In genomic region chr7:110715545-110715944, GRCm38 (mm10) we compare ENCODE assay signal across 13 mouse cellular contexts. TPM values are rescaled to one million over a fixed set of nuclear protein-coding genes. Genes with fewer than 3 reads are reported as not detected.
A peak's percentile ranks its signal among the peaks of the same experiment; 100 is the strongest.
DNase-seq lines count a peak whose midpoint lies in the region; ATAC-seq lines count a peak whose summit lies in the region.
"Had no signal": no experiment of that assay in that cellular context is flagged by ENCODE, and none has a peak within 500 bp of the region (broad histone marks: within the 10 kb centered on the region; RNA-seq: fewer than 3 reads in every experiment).

No protein-coding gene starts in this region.

- H3K9me3 ChIP-seq in midbrain, embryonic 11.5 days (ENCODE audit: control insufficient read depth, low read length), result no peaks in the 10 kb centered on the region
- no peaks in the 10 kb centered on the region for H3K9me3 ChIP-seq in midbrain, embryonic 16.5 days (replicated peaks; ENCODE audit: control insufficient read depth, low read length, poor library complexity, severe bottlenecking)
- H3K9me3 ChIP-seq: neural tube, embryonic 13.5 days had no signal

- H3K4me1 ChIP-seq in midbrain, embryonic 11.5 days (ENCODE audit: control insufficient read depth, insufficient read depth, low read length), result no peaks in the 10 kb centered on the region
- no peaks in the 10 kb centered on the region for H3K4me1 ChIP-seq in midbrain, embryonic 16.5 days (ENCODE audit: control insufficient read depth, insufficient read depth, low read length)
- H3K4me1 ChIP-seq: embryonic facial prominence, embryonic 15.5 days; neural tube, embryonic 13.5 days had no signal

- no peak for ATAC-seq in midbrain, embryonic 11.5 days (ENCODE audit: low FRiP score)
- no peak for ATAC-seq in midbrain, embryonic 16.5 days
- no peak for ATAC-seq in granulocyte monocyte progenitor cell, adult 5-6 weeks (replicated peaks; ENCODE audit: poor library complexity, severe bottlenecking)
- ATAC-seq: intestine, embryonic 16.5 days had no signal

- H3K27ac ChIP-seq in midbrain, embryonic 11.5 days (ENCODE audit: low read depth, low read length), result no peak overlapping the region
- no peak overlapping the region for H3K27ac ChIP-seq in midbrain, embryonic 16.5 days (ENCODE audit: low read length)
- H3K27ac ChIP-seq: embryonic facial prominence, embryonic 15.5 days; heart, embryonic 13.5 days; neural tube, embryonic 13.5 days had no signal

- WGBS in midbrain, embryonic 11.5 days, result 85% methylated on average over 6 of the region's 6 CpGs
- WGBS in midbrain, embryonic 16.5 days, result 78% methylated on average over 6 of the region's 6 CpGs

- no peaks in the 10 kb centered on the region for H3K36me3 ChIP-seq in midbrain, embryonic 11.5 days (ENCODE audit: control insufficient read depth, insufficient read depth, low read length)
- no peaks in the 10 kb centered on the region for H3K36me3 ChIP-seq in midbrain, embryonic 16.5 days (ENCODE audit: control insufficient read depth, insufficient read depth, low read length)
- H3K36me3 ChIP-seq: embryonic facial prominence, embryonic 15.5 days; heart, embryonic 13.5 days; neural tube, embryonic 13.5 days had no signal

- no peaks in the 10 kb centered on the region for H3K27me3 ChIP-seq in midbrain, embryonic 11.5 days (ENCODE audit: control insufficient read depth, insufficient read depth, low read length)
- H3K27me3 ChIP-seq in midbrain, embryonic 16.5 days (ENCODE audit: control insufficient read depth, insufficient read depth, low read depth, low read length), result no peaks in the 10 kb centered on the region
- H3K27me3 ChIP-seq: embryonic facial prominence, embryonic 15.5 days; neural tube, embryonic 13.5 days had no signal

- peak; percentile 40 for DNase-seq in adrenal gland, adult 8-10 months
- no peak for DNase-seq in adrenal gland, adult 18-20 months (ENCODE audit: low spot score in 2 of 2)
- peak; percentile 10 for DNase-seq in midbrain, embryonic 11.5 days (ENCODE audit: low spot score, missing footprints)
- peak; percentile 39 to 50 for DNase-seq in layer of hippocampus, adult 8-10 months (ENCODE audit: low spot score in 2 of 2)
- DNase-seq in right cerebral cortex, postnatal 25 days, result peak; percentile 30
- DNase-seq in urinary bladder, postnatal 25 days (ENCODE audit: low spot score), result no peak
- DNase-seq: cerebellum, adult 18-20 months had no signal

- H3K9ac ChIP-seq in midbrain, embryonic 11.5 days (ENCODE audit: low read length), result no peak overlapping the region
- no peak overlapping the region for H3K9ac ChIP-seq in midbrain, embryonic 16.5 days (ENCODE audit: low read depth, low read length)
- H3K9ac ChIP-seq: embryonic facial prominence, embryonic 15.5 days; heart, embryonic 13.5 days; neural tube, embryonic 13.5 days had no signal

- no peak overlapping the region for H3K4me3 ChIP-seq in midbrain, embryonic 11.5 days (ENCODE audit: low read depth, low read length)
- H3K4me3 ChIP-seq in midbrain, embryonic 16.5 days (ENCODE audit: low read depth, low read length), result no peak overlapping the region
- H3K4me3 ChIP-seq: embryonic facial prominence, embryonic 15.5 days; heart, embryonic 13.5 days; neural tube, embryonic 13.5 days had no signal

- no peak overlapping the region for H3K4me2 ChIP-seq in midbrain, embryonic 11.5 days
- H3K4me2 ChIP-seq in midbrain, embryonic 16.5 days (ENCODE audit: low read length), result no peak overlapping the region
- H3K4me2 ChIP-seq: embryonic facial prominence, embryonic 15.5 days; heart, embryonic 13.5 days; neural tube, embryonic 13.5 days had no signal

RNA-seq across cellular contexts. Expression of gene Ampd3, which starts 52.5 kb away (rescaled TPM):
- 10 to 100 TPM; 17.8 to 53.3 (median 39.2) TPM for total RNA-seq in adrenal gland, adult 8-10 months (2022)
- 10 to 100 TPM; 18.8 to 22.6 TPM for total RNA-seq in adrenal gland, adult 18-20 months (2021)
- 1.4 and 2.6 TPM in 2 replicates for polyA plus RNA-seq in midbrain, embryonic 11.5 days (2014; fragmentation: Nextera tagmentation; extraction: Ambion mirVana)
- polyA plus RNA-seq in midbrain, embryonic 16.5 days (2015; fragmentation: Nextera tagmentation; extraction: Ambion mirVana), result 10.3 and 13.9 TPM in 2 replicates
- total RNA-seq in layer of hippocampus, adult 8-10 months (2022), result 10 to 100 TPM; 25.4 to 37.7 (median 30.3) TPM
- total RNA-seq in granulocyte monocyte progenitor cell, adult 5-6 weeks (2014; fragmentation: Nextera tagmentation), result 3.5 and 6.2 TPM in 2 replicates
- total RNA-seq in granulocyte monocyte progenitor cell, adult 5-6 weeks (2017), result 1.4 and 2.1 TPM in 2 replicates

Comparison
In these comparisons a context has a peak if more than half of its experiments do, and no peak if none do; other contexts are left out.
1. DNase-seq: peak in adrenal gland, adult 8-10 months (single experiment), midbrain, embryonic 11.5 days (single experiment), layer of hippocampus, adult 8-10 months (2 of 2) and right cerebral cortex, postnatal 25 days (single experiment); none in adrenal gland, adult 18-20 months (0 of 2) and urinary bladder, postnatal 25 days (single experiment).